Mouse (Mus musculus): ENCODE measurements around the gene Ak5. TPM values are rescaled to one million over a fixed set of nuclear protein-coding genes. Genes with fewer than 3 reads are reported as not detected.
"Not testable (repeated sequence)": the region's sequence is repeated elsewhere in the genome, so short reads cannot be mapped to it uniquely, and the experiment has no call there.

Gene Ak5
- polyA plus RNA-seq, 1 experiment from 2014 or later = 1.7 TPM

GRCm38 (mm10) chr3:152583033-152583432 is 85.1 kb downstream of the Ak5 start:
- no peak overlapping the region for H3K4me2 ChIP-seq
- no peak overlapping the region for H3K4me3 ChIP-seq
- H3K9me3 ChIP-seq = no peaks in the 10 kb centered on the region
- no peak overlapping the region for H3K27ac ChIP-seq
- H3K27me3 ChIP-seq = 0 out of 2 replicates have a peak, but pooled peaks cover 3% of the 10 kb centered on the region
- ATAC-seq (ENCODE audit: insufficient number of reproducible peaks, insufficient read depth, low FRiP score, low TSS enrichment, low read depth) = no peak
- no peak overlapping the region for H3K9ac ChIP-seq
- H3K36me3 ChIP-seq = no peaks in the 10 kb centered on the region
- H3K4me1 ChIP-seq = no peaks in the 10 kb centered on the region

GRCm38 (mm10) chr3:152581853-152582252 is 86.3 kb downstream of the Ak5 start:
- not testable (repeated sequence) for H3K4me3 ChIP-seq; H3K36me3 ChIP-seq; H3K9me3 ChIP-seq; H3K27ac ChIP-seq; H3K9ac ChIP-seq; H3K4me1 ChIP-seq; ATAC-seq (ENCODE audit: insufficient number of reproducible peaks, insufficient read depth, low FRiP score, low TSS enrichment, low read depth); H3K27me3 ChIP-seq; H3K4me2 ChIP-seq
- 78% methylated on average over 3 of the region's 3 CpGs for WGBS

GRCm38 (mm10) chr3:152579984-152580591 is 88.1 kb downstream of the Ak5 start:
- no peak overlapping the region for H3K27ac ChIP-seq
- H3K4me1 ChIP-seq = no peaks in the 10 kb centered on the region
- 83% methylated on average over 10 of the region's 10 CpGs for WGBS
- ATAC-seq (ENCODE audit: insufficient number of reproducible peaks, insufficient read depth, low FRiP score, low TSS enrichment, low read depth) = no peak
- H3K36me3 ChIP-seq = no peaks in the 10 kb centered on the region
- H3K27me3 ChIP-seq = 0 out of 2 replicates have a peak, but pooled peaks cover 3% of the 10 kb centered on the region
- no peaks in the 10 kb centered on the region for H3K9me3 ChIP-seq
- H3K4me3 ChIP-seq = no peak overlapping the region
- no peak overlapping the region for H3K9ac ChIP-seq
- no peak overlapping the region for H3K4me2 ChIP-seq

- Histone ChIP-seq H3K4me3 (no peak overlapping the region), H3K9me3 (no peaks in the 10 kb centered on the region), H3K4me2 (no peak overlapping the region), H3K36me3 (no peaks in the 10 kb centered on the region), H3K27ac (no peak overlapping the region), H3K4me1 (no peaks in the 10 kb centered on the region), H3K27me3 (0 out of 2 replicates have a peak, but pooled peaks cover 3% of the 10 kb centered on the region), H3K9ac (no peak overlapping the region)
- 78% methylated on average over 26 of the region's 26 CpGs for WGBS
- ATAC-seq (ENCODE audit: insufficient number of reproducible peaks, insufficient read depth, low FRiP score, low TSS enrichment, low read depth) = no peak
These were observed 89.6 kb downstream of the Ak5 start for GRCm38 (mm10) chr3:152578282-152579228.

GRCm38 (mm10) chr3:152577763-152578162 is 90.4 kb downstream of the Ak5 start:
- Histone ChIP-seq H3K9ac (no peak overlapping the region), H3K27ac (no peak overlapping the region), H3K4me1 (no peaks in the 10 kb centered on the region), H3K4me3 (no peak overlapping the region), H3K27me3 (0 out of 2 replicates have a peak, but pooled peaks cover 3% of the 10 kb centered on the region), H3K9me3 (no peaks in the 10 kb centered on the region), H3K4me2 (no peak overlapping the region), H3K36me3 (no peaks in the 10 kb centered on the region)
- 82% methylated on average over 7 of the region's 7 CpGs for WGBS
- ATAC-seq (ENCODE audit: insufficient number of reproducible peaks, insufficient read depth, low FRiP score, low TSS enrichment, low read depth) = no peak

- Histone ChIP-seq H3K9ac (no peak overlapping the region), H3K4me3 (no peak overlapping the region), H3K27ac (no peak overlapping the region), H3K4me2 (no peak overlapping the region), H3K4me1 (no peaks in the 10 kb centered on the region), H3K9me3 (no peaks in the 10 kb centered on the region), H3K36me3 (no peaks in the 10 kb centered on the region), H3K27me3 (0 out of 2 replicates have a peak, but pooled peaks cover 3% of the 10 kb centered on the region)
- ATAC-seq (ENCODE audit: insufficient number of reproducible peaks, insufficient read depth, low FRiP score, low TSS enrichment, low read depth) = no peak
- 47% methylated on average over 1 of the region's 1 CpGs for WGBS
These were observed 90.9 kb downstream of the Ak5 start for GRCm38 (mm10) chr3:152577273-152577672.

- ATAC-seq (ENCODE audit: insufficient number of reproducible peaks, insufficient read depth, low FRiP score, low TSS enrichment, low read depth) = no peak
- Histone ChIP-seq H3K9me3 (no peaks in the 10 kb centered on the region), H3K4me3 (no peak overlapping the region), H3K9ac (no peak overlapping the region), H3K27ac (peak overlapping the region; percentile 69; the same call in 1 of the 2 replicates), H3K4me1 (peaks cover 18% of the 10 kb centered on the region), H3K27me3 (no peaks in the 10 kb centered on the region), H3K4me2 (0 out of 2 replicates have a peak overlapping the region, but pooled peaks have one; percentile 0), H3K36me3 (no peaks in the 10 kb centered on the region)
- WGBS = 32% methylated on average over 6 of the region's 6 CpGs
These were observed 98.9 kb downstream of the Ak5 start for GRCm38 (mm10) chr3:152569242-152569605.

GRCm38 (mm10) chr3:152568455-152569241 is 99.5 kb downstream of the Ak5 start:
- H3K9me3 ChIP-seq = no peaks in the 10 kb centered on the region
- no peak overlapping the region for H3K9ac ChIP-seq
- H3K4me2 ChIP-seq = 0 out of 2 replicates have a peak overlapping the region, but pooled peaks have one; percentile 0
- peak overlapping the region; percentile 69 for H3K27ac ChIP-seq
- no peaks in the 10 kb centered on the region for H3K27me3 ChIP-seq
- no peaks in the 10 kb centered on the region for H3K36me3 ChIP-seq
- peaks cover 18% of the 10 kb centered on the region for H3K4me1 ChIP-seq
- 45% methylated on average over 9 of the region's 9 CpGs for WGBS
- H3K4me3 ChIP-seq = no peak overlapping the region
- ATAC-seq (ENCODE audit: insufficient number of reproducible peaks, insufficient read depth, low FRiP score, low TSS enrichment, low read depth) = 0 out of 2 replicates have a peak, but pooled peaks have one; percentile 48

GRCm38 (mm10) chr3:152564516-152565113 is 103.5 kb downstream of the Ak5 start:
- peaks cover 18% of the 10 kb centered on the region for H3K4me1 ChIP-seq
- 76% methylated on average over 6 of the region's 6 CpGs for WGBS

GRCm38 (mm10) chr3:152563833-152564232 is 104.3 kb downstream of the Ak5 start:
- Histone ChIP-seq H3K4me1 (peaks cover 14% of the 10 kb centered on the region), H3K9me3 (no peaks in the 10 kb centered on the region), H3K27me3 (no peaks in the 10 kb centered on the region), H3K4me2 (no peak overlapping the region), H3K4me3 (no peak overlapping the region), H3K9ac (no peak overlapping the region), H3K27ac (no peak overlapping the region), H3K36me3 (no peaks in the 10 kb centered on the region)
- no peak for ATAC-seq (ENCODE audit: insufficient number of reproducible peaks, insufficient read depth, low FRiP score, low TSS enrichment, low read depth)

More at GRCm38 (mm10) chr3:152564516-152565113, 103.5 kb downstream of the Ak5 start:
- Histone ChIP-seq H3K36me3 (no peaks in the 10 kb centered on the region), H3K4me3 (no peak overlapping the region), H3K4me2 (no peak overlapping the region), H3K27me3 (no peaks in the 10 kb centered on the region), H3K27ac (no peak overlapping the region), H3K9ac (no peak overlapping the region), H3K9me3 (no peaks in the 10 kb centered on the region)
- ATAC-seq (ENCODE audit: insufficient number of reproducible peaks, insufficient read depth, low FRiP score, low TSS enrichment, low read depth) = no peak

GRCm38 (mm10) chr3:152561708-152562107 is 106.5 kb downstream of the Ak5 start:
- no peak for ATAC-seq (ENCODE audit: insufficient number of reproducible peaks, insufficient read depth, low FRiP score, low TSS enrichment, low read depth)
- Histone ChIP-seq H3K9me3 (no peaks in the 10 kb centered on the region), H3K4me3 (no peak overlapping the region), H3K36me3 (no peaks in the 10 kb centered on the region), H3K27me3 (no peaks in the 10 kb centered on the region), H3K4me1 (no peaks in the 10 kb centered on the region), H3K27ac (no peak overlapping the region), H3K9ac (no peak overlapping the region), H3K4me2 (no peak overlapping the region)
- 76% methylated on average over 2 of the region's 2 CpGs for WGBS
